Mouse (Mus musculus): ENCODE results near the gene Pank1. TPM values are rescaled to one million over a fixed set of nuclear protein-coding genes. Genes with fewer than 3 reads are reported as not detected.
A peak's percentile ranks its signal among the peaks of the same experiment; 100 is the strongest.

The Pank1 gene
- polyA plus RNA-seq, 1 experiment from 2014 or later, result 7.7 TPM

DNA sequence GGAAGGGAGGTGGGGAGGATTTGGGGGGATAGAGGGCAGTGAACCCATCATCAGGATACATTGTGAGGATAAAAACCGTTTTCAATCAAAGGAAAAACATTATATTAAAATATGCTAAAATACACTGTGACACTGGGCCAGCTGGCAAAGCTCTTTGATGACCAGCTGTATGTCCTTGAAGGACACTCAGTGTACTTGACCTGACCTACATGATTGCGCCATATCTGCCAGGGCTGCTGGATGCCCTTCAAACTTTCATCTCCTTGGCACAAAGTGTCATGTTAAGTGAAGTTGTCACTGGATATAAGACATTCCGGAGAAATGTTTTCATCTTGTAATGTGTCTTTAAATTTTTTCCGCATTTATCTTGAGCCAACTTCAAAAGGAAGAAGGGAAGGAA lies 19.7 kb upstream of the Pank1 start:
- no peaks in the 10 kb centered on the region for H3K36me3 ChIP-seq
- H3K4me2 ChIP-seq, result no peak overlapping the region
- ATAC-seq (ENCODE audit: low FRiP score), result no peak
- no peaks in the 10 kb centered on the region for H3K27me3 ChIP-seq
- no peaks in the 10 kb centered on the region for H3K4me1 ChIP-seq (replicated peaks)
- H3K27ac ChIP-seq, result no peak overlapping the region
- no peaks in the 10 kb centered on the region for H3K9me3 ChIP-seq
- H3K9ac ChIP-seq, result no peak overlapping the region
- no peak overlapping the region for H3K4me3 ChIP-seq
- WGBS, result 89% methylated on average over 4 of the region's 4 CpGs

GRCm38 (mm10) chr19:34897082-34897965 lies 18.1 kb upstream of the Pank1 start:
- ATAC-seq (ENCODE audit: low FRiP score), result no peak
- no peaks in the 10 kb centered on the region for H3K9me3 ChIP-seq
- no peaks in the 10 kb centered on the region for H3K36me3 ChIP-seq
- H3K9ac ChIP-seq, result no peak overlapping the region
- H3K27me3 ChIP-seq, result no peaks in the 10 kb centered on the region
- H3K4me3 ChIP-seq, result no peak overlapping the region
- no peak overlapping the region for H3K4me2 ChIP-seq
- no peaks in the 10 kb centered on the region for H3K4me1 ChIP-seq (replicated peaks)
- H3K27ac ChIP-seq, result no peak overlapping the region
- 94% methylated on average over 15 of the region's 15 CpGs for WGBS

- Histone ChIP-seq H3K9ac (no peak overlapping the region), H3K4me2 (no peak overlapping the region), H3K36me3 (no peaks in the 10 kb centered on the region), H3K9me3 (no peaks in the 10 kb centered on the region), H3K4me3 (no peak overlapping the region), H3K27me3 (no peaks in the 10 kb centered on the region), H3K4me1 (replicated peaks) (no peaks in the 10 kb centered on the region), H3K27ac (no peak overlapping the region)
- no peak for ATAC-seq (ENCODE audit: low FRiP score)
- 90% methylated on average over 4 of the region's 4 CpGs for WGBS
Measured at GRCm38 (mm10) chr19:34895082-34895481, 15.8 kb upstream of the Pank1 start.

GRCm38 (mm10) chr19:34891590-34891989 lies 12.3 kb upstream of the Pank1 start:
- ATAC-seq (ENCODE audit: low FRiP score), result no peak
- H3K4me1 ChIP-seq (replicated peaks), result no peaks in the 10 kb centered on the region
- no peak overlapping the region for H3K4me3 ChIP-seq
- 90% methylated on average over 1 of the region's 1 CpGs for WGBS
- no peaks in the 10 kb centered on the region for H3K9me3 ChIP-seq
- H3K27me3 ChIP-seq, result no peaks in the 10 kb centered on the region
- H3K36me3 ChIP-seq, result no peaks in the 10 kb centered on the region
- no peak overlapping the region for H3K9ac ChIP-seq
- no peak overlapping the region for H3K4me2 ChIP-seq
- H3K27ac ChIP-seq, result no peak overlapping the region

- Histone ChIP-seq H3K4me1 (replicated peaks) (no peaks in the 10 kb centered on the region), H3K9me3 (no peaks in the 10 kb centered on the region), H3K27ac (no peak overlapping the region), H3K27me3 (no peaks in the 10 kb centered on the region), H3K4me3 (no peak overlapping the region), H3K4me2 (no peak overlapping the region), H3K9ac (no peak overlapping the region), H3K36me3 (no peaks in the 10 kb centered on the region)
- 76% methylated on average over 3 of the region's 3 CpGs for WGBS
- no peak for ATAC-seq (ENCODE audit: low FRiP score)
Measured at GRCm38 (mm10) chr19:34890981-34891380, 11.7 kb upstream of the Pank1 start.

GRCm38 (mm10) chr19:34886324-34886723 lies 7.1 kb upstream of the Pank1 start:
- Histone ChIP-seq H3K27ac (no peak overlapping the region), H3K4me2 (no peak overlapping the region), H3K9me3 (no peaks in the 10 kb centered on the region), H3K9ac (no peak overlapping the region), H3K4me3 (no peak overlapping the region), H3K36me3 (no peaks in the 10 kb centered on the region), H3K27me3 (no peaks in the 10 kb centered on the region), H3K4me1 (replicated peaks) (no peaks in the 10 kb centered on the region)
- WGBS, result 90% methylated on average over 4 of the region's 4 CpGs
- ATAC-seq (ENCODE audit: low FRiP score), result no peak

- Histone ChIP-seq H3K4me2 (no peak overlapping the region), H3K27ac (no peak overlapping the region), H3K9me3 (no peaks in the 10 kb centered on the region), H3K4me3 (no peak overlapping the region), H3K27me3 (no peaks in the 10 kb centered on the region), H3K9ac (no peak overlapping the region), H3K36me3 (no peaks in the 10 kb centered on the region), H3K4me1 (replicated peaks) (peaks cover 10% of the 10 kb centered on the region)
- no peak for ATAC-seq (ENCODE audit: low FRiP score)
- WGBS, result 88% methylated on average over 3 of the region's 3 CpGs
Measured at GRCm38 (mm10) chr19:34883526-34884224, 4.4 kb upstream of the Pank1 start.

GRCm38 (mm10) chr19:34882443-34882842 lies 3.2 kb upstream of the Pank1 start:
- H3K4me1 ChIP-seq (replicated peaks), result peaks cover 12% of the 10 kb centered on the region
- ATAC-seq (ENCODE audit: low FRiP score), result no peak
- no peaks in the 10 kb centered on the region for H3K36me3 ChIP-seq
- no peak overlapping the region for H3K4me2 ChIP-seq
- no peak overlapping the region for H3K4me3 ChIP-seq
- no peak overlapping the region for H3K9ac ChIP-seq
- no peaks in the 10 kb centered on the region for H3K9me3 ChIP-seq
- H3K27ac ChIP-seq, result no peak overlapping the region
- WGBS, result 82% methylated on average over 2 of the region's 2 CpGs
- H3K27me3 ChIP-seq, result no peaks in the 10 kb centered on the region

- Histone ChIP-seq H3K36me3 (no peaks in the 10 kb centered on the region), H3K27me3 (no peaks in the 10 kb centered on the region), H3K9ac (no peak overlapping the region), H3K9me3 (no peaks in the 10 kb centered on the region), H3K4me1 (replicated peaks) (peaks cover 20% of the 10 kb centered on the region), H3K4me2 (no peak overlapping the region), H3K27ac (no peak overlapping the region), H3K4me3 (no peak overlapping the region)
- 85% methylated on average over 5 of the region's 5 CpGs for WGBS
- no peak for ATAC-seq (ENCODE audit: low FRiP score)
Measured at GRCm38 (mm10) chr19:34881160-34881559, 1.9 kb upstream of the Pank1 start.

GRCm38 (mm10) chr19:34879624-34880023 lies 369 bp upstream of the Pank1 start:
- H3K4me1 ChIP-seq (replicated peaks), result peaks cover 20% of the 10 kb centered on the region
- no peak for ATAC-seq (ENCODE audit: low FRiP score)
- no peaks in the 10 kb centered on the region for H3K27me3 ChIP-seq
- peak overlapping the region; percentile 75 for H3K4me2 ChIP-seq
- H3K36me3 ChIP-seq, result no peaks in the 10 kb centered on the region
- H3K27ac ChIP-seq, result peak overlapping the region; percentile 99
- H3K9ac ChIP-seq, result peak overlapping the region; percentile 97
- no peaks in the 10 kb centered on the region for H3K9me3 ChIP-seq
- H3K4me3 ChIP-seq, result peak overlapping the region; percentile 91
- WGBS, result 27% methylated on average over 6 of the region's 6 CpGs

GRCm38 (mm10) chr19:34877898-34878602 lies 1.2 kb downstream of the Pank1 start:
- peak overlapping the region; percentile 75 for H3K4me2 ChIP-seq
- no peaks in the 10 kb centered on the region for H3K9me3 ChIP-seq
- H3K9ac ChIP-seq, result peak overlapping the region; percentile 97
- H3K27ac ChIP-seq, result peak overlapping the region; percentile 99
- no peaks in the 10 kb centered on the region for H3K27me3 ChIP-seq
- ATAC-seq (ENCODE audit: low FRiP score), result peak; percentile 96
- WGBS, result under 1% methylated on average over 43 of the region's 45 CpGs
- H3K4me3 ChIP-seq, result peak overlapping the region; percentile 91
- no peaks in the 10 kb centered on the region for H3K36me3 ChIP-seq
- H3K4me1 ChIP-seq (replicated peaks), result peaks cover 20% of the 10 kb centered on the region

GRCm38 (mm10) chr19:34876676-34877075 lies 2.6 kb downstream of the Pank1 start:
- H3K4me2 ChIP-seq, result peak overlapping the region; percentile 75
- H3K4me1 ChIP-seq (replicated peaks), result peaks cover 20% of the 10 kb centered on the region
- no peak overlapping the region for H3K27ac ChIP-seq
- ATAC-seq (ENCODE audit: low FRiP score), result no peak
- no peaks in the 10 kb centered on the region for H3K36me3 ChIP-seq
- no peaks in the 10 kb centered on the region for H3K27me3 ChIP-seq
- 0 out of 2 replicates have a peak overlapping the region, but pooled peaks have one; percentile 91 for H3K4me3 ChIP-seq
- H3K9me3 ChIP-seq, result no peaks in the 10 kb centered on the region
- H3K9ac ChIP-seq, result no peak overlapping the region
- 76% methylated on average over 7 of the region's 7 CpGs for WGBS

Data from hindbrain, embryonic 13.5 days (tissue).